Mouse (Mus musculus): ENCODE results near the gene Smtnl2. TPM values are rescaled to one million over a fixed set of nuclear protein-coding genes. Genes with fewer than 3 reads are reported as not detected.

Smtnl2 gene
- polyA plus RNA-seq, 1 experiment = not detected

DNA sequence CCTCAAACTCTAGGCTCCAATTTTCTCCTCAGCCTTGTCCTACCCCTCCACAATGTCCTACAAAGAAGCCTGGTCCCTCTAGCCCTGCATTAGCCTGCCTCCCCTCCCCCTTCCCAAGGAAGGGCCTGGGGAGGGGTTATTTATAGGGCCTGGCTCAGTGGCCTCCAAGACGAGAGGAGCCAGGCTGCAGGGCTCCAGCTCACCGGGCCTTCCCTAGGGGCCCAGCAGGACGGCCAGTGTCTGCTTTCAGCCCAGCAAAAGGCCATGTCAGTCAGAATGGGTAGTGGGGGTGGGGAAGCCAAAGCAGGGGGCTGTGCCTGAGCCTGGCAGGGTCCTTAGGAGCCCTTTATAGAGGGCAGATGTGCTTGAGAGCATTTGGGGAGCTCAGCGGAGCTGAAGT lies 5.9 kb upstream of the Smtnl2 start:
- Histone ChIP-seq H3K36me3 (ENCODE audit: control insufficient read depth) (no peaks in the 10 kb centered on the region), H3K4me3 (replicated peaks) (no peak overlapping the region), H3K27me3 (ENCODE audit: control insufficient read depth) (peaks cover 3% of the 10 kb centered on the region), H3K9me3 (ENCODE audit: control insufficient read depth, low read length) (no peaks in the 10 kb centered on the region), H3K4me1 (ENCODE audit: control insufficient read depth) (peaks cover 39% of the 10 kb centered on the region)
- TF ChIP-seq TAL1 (IDR thresholded peaks at IDR 0.05; ENCODE audit: low read length) (no peak), GATA1 (IDR thresholded peaks at IDR 0.05; ENCODE audit: low read length) (no peak)

DNA sequence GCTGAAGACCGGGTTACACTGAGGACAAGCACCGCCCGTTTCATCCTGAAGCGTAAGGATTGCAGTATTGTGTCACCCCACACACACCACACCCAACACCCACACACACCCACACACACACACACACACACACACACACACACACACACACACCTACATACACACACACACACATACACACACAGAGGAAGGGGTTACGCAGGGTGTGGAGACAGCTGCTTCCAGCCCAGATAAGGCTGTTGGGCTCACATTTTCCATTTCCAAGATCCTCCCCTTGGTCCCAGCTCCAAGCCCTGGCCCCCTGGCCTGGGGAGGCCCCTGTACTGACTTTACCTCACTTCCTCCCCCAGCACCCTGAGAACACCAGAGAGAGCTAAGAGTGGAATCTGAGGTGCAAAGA lies 5.2 kb upstream of the Smtnl2 start:
- no peaks in the 10 kb centered on the region for H3K9me3 ChIP-seq (ENCODE audit: control insufficient read depth, low read length)
- peaks cover 41% of the 10 kb centered on the region for H3K4me1 ChIP-seq (ENCODE audit: control insufficient read depth)
- TF ChIP-seq GATA1 (IDR thresholded peaks at IDR 0.05; ENCODE audit: low read length) (no peak), TAL1 (IDR thresholded peaks at IDR 0.05; ENCODE audit: low read length) (no peak)
- no peaks in the 10 kb centered on the region for H3K36me3 ChIP-seq (ENCODE audit: control insufficient read depth)
- H3K27me3 ChIP-seq (ENCODE audit: control insufficient read depth) = peaks cover 8% of the 10 kb centered on the region
- no peak overlapping the region for H3K4me3 ChIP-seq (replicated peaks)

DNA sequence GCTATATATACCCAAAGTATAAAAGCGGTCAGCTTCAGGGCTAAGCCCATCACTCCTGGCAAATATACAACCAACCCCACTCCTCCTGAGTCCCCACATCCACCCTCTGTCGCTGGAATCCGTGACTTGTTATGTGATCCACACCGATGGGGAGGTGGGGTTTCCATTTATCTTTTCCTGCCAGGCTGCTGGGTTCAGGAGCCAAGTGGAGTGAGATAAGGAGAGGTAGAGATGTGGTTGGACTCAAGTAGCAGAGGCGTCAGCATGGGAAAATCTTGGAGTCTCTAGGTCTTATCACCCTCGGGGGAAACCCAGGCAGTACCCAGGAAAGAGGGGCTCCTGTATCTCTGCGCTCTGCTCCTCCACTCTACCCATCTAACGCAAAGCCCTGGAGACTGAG lies 3.6 kb upstream of the Smtnl2 start:
- peaks cover 22% of the 10 kb centered on the region for H3K27me3 ChIP-seq (ENCODE audit: control insufficient read depth)

DNA sequence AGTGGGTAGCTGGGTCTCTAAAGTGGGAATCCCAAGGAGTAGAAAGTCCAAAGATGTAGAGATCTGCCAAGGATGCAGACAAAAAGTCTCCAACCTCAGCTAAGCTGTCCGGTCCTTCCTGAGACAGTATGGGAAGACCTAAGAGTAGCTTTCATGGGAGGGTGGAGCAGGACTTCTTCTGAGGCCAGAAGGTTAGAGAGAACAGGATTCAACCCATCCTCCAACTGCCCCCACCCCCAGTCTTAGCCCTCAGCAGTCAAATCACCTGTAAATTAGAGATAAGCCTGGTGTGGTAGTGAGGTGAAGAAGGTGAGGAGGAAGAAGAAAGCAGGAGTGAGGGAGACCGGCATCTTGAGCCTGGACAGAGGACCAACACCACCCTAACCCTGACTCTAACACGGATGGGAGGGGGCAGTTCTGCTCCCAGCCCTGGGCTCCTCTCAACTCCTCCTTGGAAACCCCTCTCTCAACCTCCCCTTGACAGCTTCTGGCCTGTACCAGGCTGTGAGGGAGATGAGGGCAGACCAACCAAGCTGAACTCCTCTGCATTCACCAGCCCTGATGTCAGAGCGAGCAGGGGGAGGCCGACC lies 2.2 kb upstream of the Smtnl2 start:
- H3K4me3 ChIP-seq (replicated peaks) = no peak overlapping the region
- H3K4me1 ChIP-seq (ENCODE audit: control insufficient read depth) = peaks cover 56% of the 10 kb centered on the region
- no peaks in the 10 kb centered on the region for H3K9me3 ChIP-seq (ENCODE audit: control insufficient read depth, low read length)
- TF ChIP-seq TAL1 (IDR thresholded peaks at IDR 0.05; ENCODE audit: low read length) = no peak
- TF ChIP-seq GATA1 (IDR thresholded peaks at IDR 0.05; ENCODE audit: low read length) = no peak
- no peaks in the 10 kb centered on the region for H3K36me3 ChIP-seq (ENCODE audit: control insufficient read depth)
- H3K27me3 ChIP-seq (ENCODE audit: control insufficient read depth) = peaks cover 26% of the 10 kb centered on the region

More for the DNA sequence above, 3.6 kb upstream of the Smtnl2 start:
- H3K36me3 ChIP-seq (ENCODE audit: control insufficient read depth) = no peaks in the 10 kb centered on the region
- H3K4me3 ChIP-seq (replicated peaks) = peak overlapping the region; percentile 10
- no peaks in the 10 kb centered on the region for H3K9me3 ChIP-seq (ENCODE audit: control insufficient read depth, low read length)
- peak; percentile 69 for TF ChIP-seq TAL1 (IDR thresholded peaks at IDR 0.05; ENCODE audit: low read length)
- TF ChIP-seq GATA1 (IDR thresholded peaks at IDR 0.05; ENCODE audit: low read length) = peak; percentile 63
- H3K4me1 ChIP-seq (ENCODE audit: control insufficient read depth) = peaks cover 54% of the 10 kb centered on the region

DNA sequence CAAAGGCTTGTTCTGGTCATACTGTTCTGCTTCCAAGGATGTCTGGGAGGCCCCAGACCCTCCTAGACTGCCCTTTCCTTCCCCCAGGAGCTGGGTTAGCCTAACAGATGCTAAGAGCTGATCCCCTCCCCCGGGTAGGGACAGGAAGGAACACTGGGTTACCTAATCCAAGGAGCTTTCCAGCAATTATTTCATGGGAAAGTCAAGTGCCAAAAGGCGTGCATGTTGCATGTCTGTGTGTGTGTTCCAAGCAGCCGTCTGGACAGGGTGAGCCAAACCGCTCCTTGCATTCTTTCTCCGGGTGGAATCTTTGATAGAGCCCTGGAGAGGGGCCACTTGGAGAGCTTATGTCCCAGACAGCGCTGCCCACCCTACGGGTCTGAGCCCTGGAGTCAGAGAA lies 1.5 kb upstream of the Smtnl2 start:
- peaks cover 26% of the 10 kb centered on the region for H3K27me3 ChIP-seq (ENCODE audit: control insufficient read depth)
- peaks cover 59% of the 10 kb centered on the region for H3K4me1 ChIP-seq (ENCODE audit: control insufficient read depth)
- no peak overlapping the region for H3K4me3 ChIP-seq (replicated peaks)
- TF ChIP-seq GATA1 (IDR thresholded peaks at IDR 0.05; ENCODE audit: low read length) (no peak), TAL1 (IDR thresholded peaks at IDR 0.05; ENCODE audit: low read length) (no peak)
- H3K9me3 ChIP-seq (ENCODE audit: control insufficient read depth, low read length) = no peaks in the 10 kb centered on the region
- no peaks in the 10 kb centered on the region for H3K36me3 ChIP-seq (ENCODE audit: control insufficient read depth)

DNA sequence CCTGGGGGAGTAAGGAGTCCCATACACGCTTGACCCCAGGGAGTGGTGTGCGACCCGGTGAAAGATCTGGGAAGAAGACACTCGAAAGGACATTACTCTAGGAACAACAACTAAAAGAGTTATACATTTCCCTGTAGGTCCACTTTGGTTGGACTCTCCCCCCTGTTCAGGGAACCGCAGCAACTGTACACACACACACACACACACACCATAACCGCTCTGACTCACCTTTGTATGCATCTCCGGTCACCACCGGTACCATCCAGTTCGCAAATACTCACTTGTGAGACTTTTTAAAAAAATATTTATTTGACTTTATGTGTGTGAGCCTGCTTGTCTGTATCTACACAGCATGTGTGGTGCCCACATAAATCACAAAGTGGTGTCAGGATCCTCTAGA lies 432 bp upstream of the Smtnl2 start:
- Histone ChIP-seq H3K9me3 (ENCODE audit: control insufficient read depth, low read length) (no peaks in the 10 kb centered on the region), H3K4me1 (ENCODE audit: control insufficient read depth) (peaks cover 66% of the 10 kb centered on the region), H3K4me3 (replicated peaks) (peak overlapping the region; percentile 61), H3K27me3 (ENCODE audit: control insufficient read depth) (peaks cover 26% of the 10 kb centered on the region), H3K36me3 (ENCODE audit: control insufficient read depth) (no peaks in the 10 kb centered on the region)
- TF ChIP-seq GATA1 (IDR thresholded peaks at IDR 0.05; ENCODE audit: low read length) (no peak), TAL1 (IDR thresholded peaks at IDR 0.05; ENCODE audit: low read length) (no peak)

DNA sequence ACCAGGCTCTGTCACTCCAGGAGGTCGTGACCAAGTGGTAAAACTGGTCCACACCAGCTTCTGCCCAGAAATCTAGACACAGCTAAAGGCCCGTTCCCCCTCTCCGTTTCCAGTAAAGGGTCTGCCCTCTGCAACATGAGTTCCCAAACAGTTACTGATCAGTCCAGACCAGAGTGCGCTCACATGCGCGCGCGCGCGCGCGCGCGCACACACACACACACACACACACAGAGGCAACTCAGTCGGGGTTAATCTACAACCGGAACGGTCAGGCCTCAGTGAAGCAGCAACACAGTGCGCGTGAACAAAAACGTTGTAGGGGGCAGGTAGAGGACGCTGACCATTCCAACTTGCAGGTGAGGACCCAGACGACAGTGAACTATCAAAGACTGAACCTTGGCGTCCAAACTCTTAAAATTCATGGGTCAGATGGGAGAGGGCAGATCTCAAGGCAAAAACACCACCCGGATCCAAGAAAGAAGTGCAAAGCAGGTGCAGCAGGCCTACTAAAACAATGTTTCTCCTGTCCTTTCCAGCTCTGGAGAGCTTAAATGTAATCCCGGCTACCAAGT lies 906 bp downstream of the Smtnl2 start:
- Histone ChIP-seq H3K9me3 (ENCODE audit: control insufficient read depth, low read length) (no peaks in the 10 kb centered on the region), H3K27me3 (ENCODE audit: control insufficient read depth) (peaks cover 26% of the 10 kb centered on the region), H3K36me3 (ENCODE audit: control insufficient read depth) (no peaks in the 10 kb centered on the region), H3K4me1 (ENCODE audit: control insufficient read depth) (peaks cover 55% of the 10 kb centered on the region), H3K4me3 (replicated peaks) (peak overlapping the region; percentile 61)
- TF ChIP-seq GATA1 (IDR thresholded peaks at IDR 0.05; ENCODE audit: low read length) (no peak), TAL1 (IDR thresholded peaks at IDR 0.05; ENCODE audit: low read length) (no peak)

DNA sequence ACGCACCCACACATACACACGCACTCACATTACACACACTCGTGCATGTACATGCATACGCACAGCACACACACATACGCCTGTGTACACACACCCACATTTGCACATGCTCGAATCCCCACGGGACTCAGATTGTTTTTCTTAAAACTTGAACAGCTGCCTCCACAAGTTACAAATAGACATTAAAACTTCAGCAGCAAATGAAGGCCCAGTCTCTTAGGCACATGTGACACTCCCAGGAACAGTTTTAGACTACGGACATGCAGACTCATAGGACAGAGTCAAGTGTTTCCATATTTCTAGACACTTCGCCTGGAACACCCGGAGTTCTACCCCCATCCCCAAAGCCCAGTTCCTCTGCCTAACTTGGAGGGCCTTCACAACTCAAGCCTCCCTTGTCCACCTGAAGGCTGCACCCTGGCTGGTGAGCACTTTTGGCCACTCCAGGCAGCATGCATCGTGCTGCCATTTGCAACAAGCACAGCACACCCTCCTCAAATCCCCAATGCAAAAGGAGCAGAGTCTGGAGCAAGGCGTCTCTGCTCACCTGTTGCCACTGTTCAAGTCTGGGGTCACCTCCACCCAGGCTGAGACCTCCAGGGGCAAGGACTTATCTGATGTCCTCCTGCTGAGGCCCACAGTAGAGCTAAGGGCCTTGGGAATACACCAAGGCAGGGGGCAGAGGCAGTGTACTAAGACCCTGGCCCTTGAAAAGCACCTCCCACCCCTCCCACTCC lies 1.7 kb downstream of the Smtnl2 start:
- Histone ChIP-seq H3K9me3 (ENCODE audit: control insufficient read depth, low read length) (no peaks in the 10 kb centered on the region), H3K4me3 (replicated peaks) (no peak overlapping the region), H3K4me1 (ENCODE audit: control insufficient read depth) (peaks cover 47% of the 10 kb centered on the region), H3K36me3 (ENCODE audit: control insufficient read depth) (no peaks in the 10 kb centered on the region), H3K27me3 (ENCODE audit: control insufficient read depth) (peaks cover 26% of the 10 kb centered on the region)
- no peak for TF ChIP-seq GATA1 (IDR thresholded peaks at IDR 0.05; ENCODE audit: low read length)
- no peak for TF ChIP-seq TAL1 (IDR thresholded peaks at IDR 0.05; ENCODE audit: low read length)

DNA sequence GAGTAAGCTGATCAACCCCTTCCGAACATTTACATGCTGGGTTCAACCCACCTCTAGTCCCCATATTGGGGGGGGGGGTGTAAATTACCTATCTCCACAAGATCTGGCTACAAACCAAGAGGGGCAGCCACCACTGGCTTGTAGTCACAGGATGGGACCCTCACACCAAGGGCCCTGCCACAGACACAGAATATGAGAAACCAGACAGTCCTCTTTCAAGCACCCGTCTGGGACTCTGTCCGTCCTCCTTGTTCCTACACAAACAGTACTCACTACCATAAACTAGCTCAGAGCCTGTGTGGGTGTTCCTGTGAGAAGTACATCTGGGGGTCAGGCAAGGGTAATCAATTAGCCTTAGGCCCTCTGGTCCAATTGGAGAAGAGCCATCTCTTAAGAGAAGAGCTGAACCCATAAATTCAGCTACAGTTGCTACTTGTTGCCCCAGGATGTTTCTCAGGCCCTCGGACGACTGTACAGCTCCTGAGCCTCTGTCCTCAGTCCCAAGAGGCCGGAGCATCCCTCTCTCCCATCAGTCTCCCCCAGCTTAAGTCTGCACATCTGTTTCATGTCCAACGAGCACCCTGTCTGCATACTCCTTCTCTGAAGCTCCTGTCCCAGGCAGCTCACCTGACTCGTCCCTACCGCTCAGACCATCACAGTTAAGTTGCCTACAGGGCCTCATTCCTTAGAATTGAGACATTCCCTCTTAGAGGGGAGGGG lies 2.9 kb downstream of the Smtnl2 start:
- TF ChIP-seq GATA1 (IDR thresholded peaks at IDR 0.05; ENCODE audit: low read length) (no peak), TAL1 (IDR thresholded peaks at IDR 0.05; ENCODE audit: low read length) (no peak)
- Histone ChIP-seq H3K27me3 (ENCODE audit: control insufficient read depth) (peaks cover 23% of the 10 kb centered on the region), H3K4me3 (replicated peaks) (no peak overlapping the region), H3K9me3 (ENCODE audit: control insufficient read depth, low read length) (no peaks in the 10 kb centered on the region), H3K36me3 (ENCODE audit: control insufficient read depth) (no peaks in the 10 kb centered on the region), H3K4me1 (ENCODE audit: control insufficient read depth) (peaks cover 35% of the 10 kb centered on the region)

Measured in erythroblast, embryonic 14.5 days (primary cell).